Mouse (Mus musculus): Measurements from ENCODE around the gene Lipo4. TPM values are rescaled to one million over a fixed set of nuclear protein-coding genes. Genes with fewer than 3 reads are reported as not detected.
A peak's percentile ranks its signal among the peaks of the same experiment; 100 is the strongest.
"Not testable (repeated sequence)": the region's sequence is repeated elsewhere in the genome, so short reads cannot be mapped to it uniquely, and the experiment has no call there.

Gene Lipo4
- polyA plus RNA-seq (2011; ENCODE audit: insufficient read depth, insufficient read length, low read depth, missing spikeins): not detected in 2 replicates

DNA sequence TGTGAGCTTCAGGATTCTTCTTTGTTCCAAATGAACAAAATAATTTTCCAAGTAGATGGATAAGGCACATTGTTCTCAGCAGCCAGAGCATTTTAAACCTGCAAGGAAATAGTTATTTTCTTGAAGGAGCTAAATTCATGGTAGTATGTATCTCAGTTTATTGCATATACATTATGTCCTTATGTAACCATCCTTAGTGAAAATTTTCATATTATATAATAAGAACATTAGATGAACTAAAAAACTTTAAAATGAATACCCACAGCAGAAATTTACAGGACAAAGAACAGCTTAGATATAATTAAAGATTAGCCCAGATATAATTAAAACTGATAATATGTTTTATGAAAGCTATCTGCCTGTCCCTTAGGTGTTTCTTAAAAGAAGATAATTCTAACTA, at the start of gene Lipo4:
Gene Lipo4, minus strand, starts transcription at position 101 of the 400 bp plus-strand sequence.
- no peak within 1 kb of the TSS for H3K27ac ChIP-seq (ENCODE audit: insufficient read depth, low read length)
- no peak for TF ChIP-seq CTCF (IDR thresholded peaks at IDR 0.05; ENCODE audit: low read depth, low read length)
- no peak for TF ChIP-seq POLR2A (IDR thresholded peaks at IDR 0.05; ENCODE audit: insufficient read depth, low read length)
- no peak for TF ChIP-seq EP300 (IDR thresholded peaks at IDR 0.05; ENCODE audit: insufficient read depth, low read depth, low read length)
- H3K4me3 ChIP-seq (ENCODE audit: low read depth, low read length): no peak within 1 kb of the TSS
- H3K4me1 ChIP-seq (ENCODE audit: control insufficient read depth, insufficient read depth, low read length): no peaks in the 10 kb centered on the region
- no peak within 1 kb of the TSS for H3K9ac ChIP-seq (ENCODE audit: low read depth, poor library complexity, severe bottlenecking)
- no peaks in the 10 kb centered on the region for H3K27me3 ChIP-seq (ENCODE audit: control insufficient read depth, insufficient read depth, low read length, poor library complexity, severe bottlenecking)
- H3K36me3 ChIP-seq (ENCODE audit: control insufficient read depth, insufficient read depth, low read length, poor library complexity, severe bottlenecking): no peaks in the 10 kb centered on the region
- no peaks in the 10 kb centered on the region for H3K9me3 ChIP-seq (replicated peaks; ENCODE audit: control insufficient read depth, insufficient read depth, low read length, poor library complexity, severe bottlenecking)

DNA sequence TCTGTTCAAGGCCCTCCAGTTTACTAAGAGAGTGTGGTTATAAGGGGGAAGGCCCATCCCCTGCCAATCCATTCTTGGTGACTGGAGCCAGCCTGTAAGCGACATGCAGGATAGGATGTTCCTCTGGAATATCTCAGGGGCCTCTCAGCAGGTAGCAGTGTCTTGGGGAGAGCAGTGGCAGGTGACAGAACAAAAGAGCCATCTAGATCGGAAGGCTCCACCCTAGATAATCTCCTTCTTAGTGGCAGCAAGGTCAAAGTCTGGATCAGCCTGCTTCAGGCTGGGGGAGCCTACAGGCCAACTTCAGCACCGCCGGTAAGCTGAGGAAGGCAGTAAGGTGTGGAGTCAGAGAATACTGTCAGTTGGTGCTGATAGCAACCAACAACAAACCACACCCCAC, 61.2 kb downstream of the Lipo4 start:
- H3K27ac ChIP-seq (ENCODE audit: insufficient read depth, low read length): peak overlapping the region; percentile 80; the same call in 1 of the 2 replicates
- H3K9ac ChIP-seq (ENCODE audit: low read depth, poor library complexity, severe bottlenecking); H3K27me3 ChIP-seq (ENCODE audit: control insufficient read depth, insufficient read depth, low read length, poor library complexity, severe bottlenecking); H3K4me1 ChIP-seq (ENCODE audit: control insufficient read depth, insufficient read depth, low read length); H3K4me3 ChIP-seq (ENCODE audit: low read depth, low read length); H3K36me3 ChIP-seq (ENCODE audit: control insufficient read depth, insufficient read depth, low read length, poor library complexity, severe bottlenecking); H3K9me3 ChIP-seq (replicated peaks; ENCODE audit: control insufficient read depth, insufficient read depth, low read length, poor library complexity, severe bottlenecking): not testable (repeated sequence)
- peak; percentile 68; the same call in 1 of the 2 replicates for TF ChIP-seq EP300 (IDR thresholded peaks at IDR 0.05; ENCODE audit: insufficient read depth, low read depth, low read length)

DNA sequence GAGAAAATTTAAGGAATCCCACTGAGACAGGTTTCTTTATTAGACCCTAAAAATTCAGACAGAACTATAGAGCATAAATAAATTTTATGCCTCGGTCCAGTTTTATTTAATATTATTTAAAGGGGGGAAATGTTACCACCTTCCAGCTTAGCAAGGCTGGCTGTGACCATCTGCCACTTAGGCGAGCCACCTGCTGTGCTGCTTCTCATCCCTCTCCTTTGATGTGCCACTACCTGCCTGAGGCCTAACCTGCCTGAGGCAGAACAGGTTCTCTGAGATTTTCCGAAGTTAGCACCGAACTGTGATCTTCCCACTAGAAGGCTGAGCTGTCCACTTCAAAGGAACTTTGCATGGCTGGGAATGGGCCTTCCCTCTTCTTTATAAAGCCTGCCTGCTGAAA, 63.9 kb downstream of the Lipo4 start:
- TF ChIP-seq EP300 (IDR thresholded peaks at IDR 0.05; ENCODE audit: insufficient read depth, low read depth, low read length) (peak; percentile 56; the same call in 1 of the 2 replicates), CTCF (IDR thresholded peaks at IDR 0.05; ENCODE audit: low read depth, low read length) (no peak), POLR2A (IDR thresholded peaks at IDR 0.05; ENCODE audit: insufficient read depth, low read length) (no peak)
- no peak overlapping the region for H3K27ac ChIP-seq (ENCODE audit: insufficient read depth, low read length)

More for the DNA sequence above, 63.9 kb downstream of the Lipo4 start:
- Histone ChIP-seq H3K27me3 (ENCODE audit: control insufficient read depth, insufficient read depth, low read length, poor library complexity, severe bottlenecking) (no peaks in the 10 kb centered on the region), H3K9ac (ENCODE audit: low read depth, poor library complexity, severe bottlenecking) (no peak overlapping the region), H3K9me3 (replicated peaks; ENCODE audit: control insufficient read depth, insufficient read depth, low read length, poor library complexity, severe bottlenecking) (peaks cover 23% of the 10 kb centered on the region), H3K4me3 (ENCODE audit: low read depth, low read length) (no peak overlapping the region), H3K36me3 (ENCODE audit: control insufficient read depth, insufficient read depth, low read length, poor library complexity, severe bottlenecking) (no peaks in the 10 kb centered on the region), H3K4me1 (ENCODE audit: control insufficient read depth, insufficient read depth, low read length) (no peaks in the 10 kb centered on the region)

Other genes with a start within 250 kb of the Lipo4 start
- gene Rnls, start 125.5 kb downstream of the Lipo4 start, polyA plus RNA-seq (2011; ENCODE audit: insufficient read depth, insufficient read length, low read depth, missing spikeins): 0.43 and 0.49 TPM in 2 replicates
- gene Gm8978, start 107.5 kb upstream of the Lipo4 start, polyA plus RNA-seq (2011; ENCODE audit: insufficient read depth, insufficient read length, low read depth, missing spikeins): not detected in 2 replicates
- 1.2 TPM in 1 of 2 replicates, not detected in the other for gene Lipo2, start 233.6 kb upstream of the Lipo4 start, polyA plus RNA-seq (2011; ENCODE audit: insufficient read depth, insufficient read length, low read depth, missing spikeins)
- gene Lipo3, start 244.2 kb upstream of the Lipo4 start, polyA plus RNA-seq (2011; ENCODE audit: insufficient read depth, insufficient read length, low read depth, missing spikeins): 2.5 and 3.6 TPM in 2 replicates

Data from ES-Bruce4 (cell line).